Mouse (Mus musculus): ENCODE data around the gene Ptprf.
A peak's percentile ranks its signal among the peaks of the same experiment; 100 is the strongest.

Gene Ptprf

GRCm38 (mm10) chr4:118282182-118282562, 9.0 kb downstream of the Ptprf start:
- DNase-seq = no peak

- no peak for DNase-seq
These were observed 9.6 kb downstream of the Ptprf start for GRCm38 (mm10) chr4:118281444-118282181.

- peak in 1 of 2 experiments; percentile 66 for DNase-seq
These were observed 10.7 kb downstream of the Ptprf start for GRCm38 (mm10) chr4:118280506-118280905.

GRCm38 (mm10) chr4:118276520-118277232, 14.5 kb downstream of the Ptprf start:
- peak; percentile 97 to 98 for DNase-seq

- no peak for DNase-seq
These were observed 15.3 kb downstream of the Ptprf start for GRCm38 (mm10) chr4:118275601-118276519.

- DNase-seq = no peak
These were observed 16.7 kb downstream of the Ptprf start for GRCm38 (mm10) chr4:118274521-118274920.

GRCm38 (mm10) chr4:118273998-118274397, 17.2 kb downstream of the Ptprf start:
- no peak for DNase-seq

- DNase-seq = peak; percentile 81 to 95
These were observed 17.7 kb downstream of the Ptprf start for GRCm38 (mm10) chr4:118273545-118273944.

- peak in 1 of 2 experiments; percentile 52 for DNase-seq
These were observed 18.3 kb downstream of the Ptprf start for GRCm38 (mm10) chr4:118272871-118273270.

- peak; percentile 93 to 98 for DNase-seq
These were observed 18.9 kb downstream of the Ptprf start for GRCm38 (mm10) chr4:118272258-118272657.

GRCm38 (mm10) chr4:118271556-118272074, 19.6 kb downstream of the Ptprf start:
- DNase-seq = no peak

GRCm38 (mm10) chr4:118270706-118271105, 20.5 kb downstream of the Ptprf start:
- DNase-seq = peak in 1 of 2 experiments; percentile 39

GRCm38 (mm10) chr4:118269999-118270398, 21.2 kb downstream of the Ptprf start:
- DNase-seq = peak; percentile 85 to 88

- peak in 1 of 2 experiments; percentile 68 for DNase-seq
These were observed 22.6 kb downstream of the Ptprf start for GRCm38 (mm10) chr4:118268429-118269212.

GRCm38 (mm10) chr4:118265557-118265956, 25.6 kb downstream of the Ptprf start:
- DNase-seq = peak; percentile 29 to 63

- DNase-seq = no peak
These were observed 29.3 kb downstream of the Ptprf start for GRCm38 (mm10) chr4:118261771-118262473.

- DNase-seq = no peak
These were observed 29.9 kb downstream of the Ptprf start for GRCm38 (mm10) chr4:118261291-118261690.

GRCm38 (mm10) chr4:118260551-118261267, 30.5 kb downstream of the Ptprf start:
- peak; percentile 65 to 82 for DNase-seq

GRCm38 (mm10) chr4:118259782-118260463, 31.3 kb downstream of the Ptprf start:
- DNase-seq = no peak

- DNase-seq = peak; percentile 43 to 76
These were observed 33.2 kb downstream of the Ptprf start for GRCm38 (mm10) chr4:118257977-118258376.
